Mouse (Mus musculus): ENCODE data around the gene Slc22a15. TPM values are rescaled to one million over a fixed set of nuclear protein-coding genes. Genes with fewer than 3 reads are reported as not detected.

Gene Slc22a15
- polyA plus RNA-seq, 1 experiment from 2014 or later: 4.3 TPM

DNA sequence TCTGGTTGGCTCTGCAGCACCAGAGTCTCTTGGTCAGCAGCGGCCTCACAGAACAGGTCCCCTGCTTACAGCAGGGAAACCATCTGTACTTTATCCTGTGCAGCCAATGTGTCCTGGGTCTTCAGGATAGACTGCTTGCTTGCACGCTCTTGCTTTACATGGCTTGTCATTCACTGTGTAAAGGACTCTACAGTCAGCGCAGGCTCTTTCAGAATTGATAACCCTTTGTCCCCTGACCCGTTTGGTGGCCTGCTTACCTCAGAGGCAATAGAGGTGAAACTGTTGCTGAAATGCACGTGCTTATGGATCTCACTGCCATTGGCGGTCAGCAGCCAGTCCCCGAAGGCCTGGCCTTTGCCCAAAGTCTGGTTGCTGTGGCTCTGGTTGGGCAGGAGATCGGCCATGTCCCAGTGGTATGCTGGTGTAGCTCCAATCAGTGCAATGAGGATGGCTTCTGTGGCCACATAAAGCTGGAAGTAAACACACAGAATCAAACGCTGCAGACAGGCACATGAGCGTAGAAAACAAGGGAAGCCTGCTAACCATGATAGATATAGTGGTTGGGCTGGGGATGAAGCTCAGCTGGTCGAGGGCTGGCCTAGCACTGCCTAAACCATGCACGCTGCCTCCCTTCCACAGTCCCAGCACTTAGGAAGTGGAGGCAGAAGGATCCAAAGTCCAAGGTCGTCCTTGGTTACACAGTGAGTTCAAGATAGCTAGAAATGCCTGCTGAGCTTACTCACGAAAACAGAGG, 9.0 kb downstream of the Slc22a15 start:
- H3K4me2 ChIP-seq: no peak overlapping the region
- H3K27me3 ChIP-seq: no peaks in the 10 kb centered on the region
- H3K27ac ChIP-seq: no peak overlapping the region
- H3K4me3 ChIP-seq (replicated peaks): no peak overlapping the region
- H3K9me3 ChIP-seq: no peaks in the 10 kb centered on the region
- peaks cover 21% of the 10 kb centered on the region; the same call in 1 of the 2 replicates for H3K36me3 ChIP-seq
- H3K4me1 ChIP-seq (replicated peaks): no peaks in the 10 kb centered on the region
- WGBS: 87% methylated on average over 14 of the region's 14 CpGs
- ATAC-seq (ENCODE audit: insufficient number of reproducible peaks, insufficient read depth, low FRiP score, low TSS enrichment, low read depth): no peak
- no peak overlapping the region for H3K9ac ChIP-seq (replicated peaks)

DNA sequence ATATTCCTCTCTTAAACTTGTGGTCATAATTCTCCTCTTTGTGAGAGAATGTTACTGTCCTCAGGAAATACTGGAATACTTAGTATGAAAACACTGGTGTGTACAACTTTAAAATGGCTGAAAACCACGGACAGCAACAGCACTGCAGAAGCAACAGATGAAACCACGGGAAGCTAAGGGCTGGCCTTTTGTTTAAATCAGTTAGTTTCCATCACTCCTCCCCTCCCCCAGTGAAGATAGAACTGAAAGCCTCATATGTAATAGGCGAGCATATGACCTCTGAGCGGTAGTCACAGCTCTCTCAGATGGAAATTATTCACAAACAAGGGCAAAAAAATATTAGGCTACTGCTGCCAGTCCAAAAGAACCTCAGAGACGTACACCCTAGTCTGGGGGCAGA, 10.0 kb downstream of the Slc22a15 start:
- no peak overlapping the region for H3K4me3 ChIP-seq (replicated peaks)
- H3K27me3 ChIP-seq: no peaks in the 10 kb centered on the region
- no peaks in the 10 kb centered on the region for H3K9me3 ChIP-seq
- ATAC-seq (ENCODE audit: insufficient number of reproducible peaks, insufficient read depth, low FRiP score, low TSS enrichment, low read depth): no peak
- no peaks in the 10 kb centered on the region for H3K4me1 ChIP-seq (replicated peaks)
- no peak overlapping the region for H3K27ac ChIP-seq
- H3K4me2 ChIP-seq: no peak overlapping the region
- no peak overlapping the region for H3K9ac ChIP-seq (replicated peaks)
- peaks cover 24% of the 10 kb centered on the region; the same call in 1 of the 2 replicates for H3K36me3 ChIP-seq
- 86% methylated on average over 5 of the region's 5 CpGs for WGBS

DNA sequence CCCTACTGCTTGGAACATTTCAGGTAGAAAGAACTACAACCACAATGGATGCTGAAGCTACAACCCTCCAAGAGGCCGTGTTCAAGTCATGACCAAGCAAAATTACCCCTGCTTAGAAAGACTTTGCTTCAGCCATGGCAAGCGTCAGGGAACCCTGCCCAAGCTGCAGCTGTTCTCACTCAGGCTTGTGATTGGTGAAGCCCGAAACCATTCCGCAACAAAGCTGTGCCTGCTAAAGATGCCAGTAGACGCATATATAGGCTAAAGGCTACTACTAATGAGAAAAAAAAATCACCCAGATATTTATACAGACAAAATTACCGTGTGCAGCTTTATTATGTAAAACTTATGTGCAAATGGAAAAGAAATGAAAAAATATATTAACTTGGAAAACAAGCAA, 12.2 kb downstream of the Slc22a15 start:
- Histone ChIP-seq H3K4me3 (replicated peaks) (no peak overlapping the region), H3K9me3 (0 out of 2 replicates have a peak, but pooled peaks cover 7% of the 10 kb centered on the region), H3K36me3 (peaks cover 31% of the 10 kb centered on the region; the same call in 1 of the 2 replicates), H3K27me3 (no peaks in the 10 kb centered on the region), H3K4me2 (no peak overlapping the region), H3K4me1 (replicated peaks) (no peaks in the 10 kb centered on the region), H3K9ac (replicated peaks) (no peak overlapping the region), H3K27ac (no peak overlapping the region)
- no peak for ATAC-seq (ENCODE audit: insufficient number of reproducible peaks, insufficient read depth, low FRiP score, low TSS enrichment, low read depth)
- WGBS: 75% methylated on average over 6 of the region's 6 CpGs

DNA sequence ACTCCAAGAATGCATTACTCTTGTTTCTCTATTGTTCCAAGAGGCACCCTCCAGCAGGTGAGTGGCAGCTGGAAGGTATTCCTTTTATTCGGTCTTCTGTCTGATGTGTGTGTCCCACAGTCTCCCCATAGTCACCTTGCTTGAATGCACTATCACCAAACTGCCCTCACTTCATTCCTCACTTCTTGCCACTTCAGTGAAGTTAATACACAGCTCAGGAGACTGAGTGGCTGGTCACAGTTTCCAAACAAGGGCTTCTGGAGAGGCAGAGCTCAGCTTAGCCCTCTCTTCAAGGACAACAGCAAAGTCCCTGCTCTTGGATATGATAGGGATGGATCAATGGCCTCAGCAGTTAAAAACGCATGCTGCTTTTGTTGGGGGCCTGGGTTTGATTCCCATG, 17.2 kb downstream of the Slc22a15 start:
- H3K4me1 ChIP-seq (replicated peaks): peaks cover 12% of the 10 kb centered on the region
- H3K9me3 ChIP-seq: 0 out of 2 replicates have a peak, but pooled peaks cover 7% of the 10 kb centered on the region
- no peak overlapping the region for H3K4me3 ChIP-seq (replicated peaks)
- no peak overlapping the region for H3K4me2 ChIP-seq
- H3K36me3 ChIP-seq: peaks cover 10% of the 10 kb centered on the region; the same call in 1 of the 2 replicates
- H3K27ac ChIP-seq: no peak overlapping the region
- WGBS: 55% methylated on average over 2 of the region's 2 CpGs
- H3K9ac ChIP-seq (replicated peaks): no peak overlapping the region
- no peak for ATAC-seq (ENCODE audit: insufficient number of reproducible peaks, insufficient read depth, low FRiP score, low TSS enrichment, low read depth)
- no peaks in the 10 kb centered on the region for H3K27me3 ChIP-seq

- 86% methylated on average over 7 of the region's 7 CpGs for WGBS
- no peak for ATAC-seq (ENCODE audit: insufficient number of reproducible peaks, insufficient read depth, low FRiP score, low TSS enrichment, low read depth)
Measured at GRCm38 (mm10) chr3:101904776-101905175, 19.5 kb downstream of the Slc22a15 start.

GRCm38 (mm10) chr3:101903091-101903490, 21.2 kb downstream of the Slc22a15 start:
- peaks cover 19% of the 10 kb centered on the region for H3K4me1 ChIP-seq (replicated peaks)
- H3K4me3 ChIP-seq (replicated peaks): no peak overlapping the region
- 0 out of 2 replicates have a peak, but pooled peaks cover 1% of the 10 kb centered on the region for H3K9me3 ChIP-seq
- ATAC-seq (ENCODE audit: insufficient number of reproducible peaks, insufficient read depth, low FRiP score, low TSS enrichment, low read depth): no peak
- no peak overlapping the region for H3K4me2 ChIP-seq
- H3K36me3 ChIP-seq: 0 out of 2 replicates have a peak, but pooled peaks cover 1% of the 10 kb centered on the region
- no peak overlapping the region for H3K9ac ChIP-seq (replicated peaks)
- no peak overlapping the region for H3K27ac ChIP-seq
- H3K27me3 ChIP-seq: no peaks in the 10 kb centered on the region
- WGBS: 39% methylated on average over 5 of the region's 5 CpGs

More at GRCm38 (mm10) chr3:101904776-101905175, 19.5 kb downstream of the Slc22a15 start:
- H3K36me3 ChIP-seq: peaks cover 10% of the 10 kb centered on the region; the same call in 1 of the 2 replicates
- H3K4me3 ChIP-seq (replicated peaks): no peak overlapping the region
- H3K9ac ChIP-seq (replicated peaks): no peak overlapping the region
- 0 out of 2 replicates have a peak, but pooled peaks cover 7% of the 10 kb centered on the region for H3K9me3 ChIP-seq
- no peak overlapping the region for H3K4me2 ChIP-seq
- peaks cover 19% of the 10 kb centered on the region for H3K4me1 ChIP-seq (replicated peaks)
- no peaks in the 10 kb centered on the region for H3K27me3 ChIP-seq
- H3K27ac ChIP-seq: no peak overlapping the region

DNA sequence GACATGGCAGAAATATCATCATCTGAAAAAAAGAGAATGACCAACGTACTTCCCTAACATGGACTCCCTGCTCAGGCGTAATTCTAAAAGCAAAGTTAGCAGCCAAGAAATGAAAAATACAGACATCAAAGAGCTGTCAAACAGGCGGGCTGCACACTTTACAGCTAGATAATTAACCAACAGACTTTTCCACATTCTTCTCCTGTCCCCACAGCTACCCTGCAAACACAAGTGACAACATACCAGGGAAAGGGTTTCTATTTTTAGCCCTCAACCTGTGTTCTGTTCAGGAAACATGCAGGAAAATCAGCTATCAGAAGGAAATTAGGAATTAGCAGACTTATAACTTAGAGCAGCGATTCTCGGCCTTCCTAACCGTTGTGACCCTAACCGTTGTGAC, 21.9 kb downstream of the Slc22a15 start:
- peaks cover 19% of the 10 kb centered on the region for H3K4me1 ChIP-seq (replicated peaks)
- WGBS: 29% methylated on average over 7 of the region's 7 CpGs
- H3K9ac ChIP-seq (replicated peaks): no peak overlapping the region
- H3K4me2 ChIP-seq: no peak overlapping the region
- no peak overlapping the region for H3K27ac ChIP-seq
- H3K36me3 ChIP-seq: no peaks in the 10 kb centered on the region
- H3K9me3 ChIP-seq: no peaks in the 10 kb centered on the region
- no peaks in the 10 kb centered on the region for H3K27me3 ChIP-seq
- no peak for ATAC-seq (ENCODE audit: insufficient number of reproducible peaks, insufficient read depth, low FRiP score, low TSS enrichment, low read depth)
- H3K4me3 ChIP-seq (replicated peaks): no peak overlapping the region

GRCm38 (mm10) chr3:101897377-101897974, 26.8 kb downstream of the Slc22a15 start:
- WGBS: 87% methylated on average over 15 of the region's 15 CpGs
- Histone ChIP-seq H3K27me3 (no peaks in the 10 kb centered on the region), H3K9me3 (no peaks in the 10 kb centered on the region), H3K27ac (no peak overlapping the region), H3K4me3 (replicated peaks) (no peak overlapping the region), H3K36me3 (peaks cover 5% of the 10 kb centered on the region; the same call in 1 of the 2 replicates), H3K9ac (replicated peaks) (no peak overlapping the region), H3K4me1 (replicated peaks) (peaks cover 11% of the 10 kb centered on the region), H3K4me2 (no peak overlapping the region)
- ATAC-seq (ENCODE audit: insufficient number of reproducible peaks, insufficient read depth, low FRiP score, low TSS enrichment, low read depth): no peak

DNA sequence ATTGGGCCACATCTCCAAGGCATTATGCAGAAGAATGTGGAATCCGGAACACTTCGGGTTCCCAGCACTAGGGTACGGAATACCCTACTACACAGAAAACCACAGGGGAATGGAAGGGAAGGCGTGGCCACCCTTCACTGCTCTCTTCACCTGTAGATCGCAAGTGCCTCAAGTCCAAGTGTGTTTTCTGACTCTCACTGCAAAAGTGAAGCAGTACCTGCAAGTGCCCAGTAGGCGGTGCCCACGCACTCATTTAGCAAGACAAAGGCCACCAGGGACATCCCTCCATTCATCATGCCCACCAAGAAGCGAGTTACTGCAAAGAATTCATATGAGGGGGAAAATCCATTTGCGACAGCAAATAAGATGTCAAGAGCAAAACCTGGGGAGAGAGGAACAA, 27.4 kb downstream of the Slc22a15 start:
- no peaks in the 10 kb centered on the region for H3K9me3 ChIP-seq
- H3K4me1 ChIP-seq (replicated peaks): 0 out of 2 replicates have a peak, but pooled peaks cover 5% of the 10 kb centered on the region
- no peak overlapping the region for H3K27ac ChIP-seq
- no peak overlapping the region for H3K9ac ChIP-seq (replicated peaks)
- ATAC-seq (ENCODE audit: insufficient number of reproducible peaks, insufficient read depth, low FRiP score, low TSS enrichment, low read depth): no peak
- no peak overlapping the region for H3K4me3 ChIP-seq (replicated peaks)
- H3K36me3 ChIP-seq: peaks cover 5% of the 10 kb centered on the region; the same call in 1 of the 2 replicates
- 23% methylated on average over 9 of the region's 9 CpGs for WGBS
- no peaks in the 10 kb centered on the region for H3K27me3 ChIP-seq
- H3K4me2 ChIP-seq: no peak overlapping the region

- Histone ChIP-seq H3K4me1 (replicated peaks) (no peaks in the 10 kb centered on the region), H3K36me3 (peaks cover 5% of the 10 kb centered on the region; the same call in 1 of the 2 replicates), H3K4me2 (no peak overlapping the region), H3K4me3 (replicated peaks) (no peak overlapping the region), H3K27ac (no peak overlapping the region), H3K9ac (replicated peaks) (no peak overlapping the region), H3K27me3 (no peaks in the 10 kb centered on the region), H3K9me3 (no peaks in the 10 kb centered on the region)
- 86% methylated on average over 7 of the region's 7 CpGs for WGBS
- ATAC-seq (ENCODE audit: insufficient number of reproducible peaks, insufficient read depth, low FRiP score, low TSS enrichment, low read depth): no peak
Measured at GRCm38 (mm10) chr3:101895376-101895910, 28.8 kb downstream of the Slc22a15 start.

- no peaks in the 10 kb centered on the region for H3K9me3 ChIP-seq
- no peak overlapping the region for H3K9ac ChIP-seq (replicated peaks)
- H3K36me3 ChIP-seq: no peaks in the 10 kb centered on the region
- ATAC-seq (ENCODE audit: insufficient number of reproducible peaks, insufficient read depth, low FRiP score, low TSS enrichment, low read depth): no peak
- H3K4me3 ChIP-seq (replicated peaks): no peak overlapping the region
- H3K4me2 ChIP-seq: no peak overlapping the region
- 67% methylated on average over 3 of the region's 3 CpGs for WGBS
- no peaks in the 10 kb centered on the region for H3K27me3 ChIP-seq
- H3K4me1 ChIP-seq (replicated peaks): 0 out of 2 replicates have a peak, but pooled peaks cover 3% of the 10 kb centered on the region
- no peak overlapping the region for H3K27ac ChIP-seq
Measured at GRCm38 (mm10) chr3:101885591-101885990, 38.7 kb downstream of the Slc22a15 start.
